Mouse (Mus musculus): ENCODE data around the gene Jaml.
A peak's percentile ranks its signal among the peaks of the same experiment; 100 is the strongest.
"Not testable (repeated sequence)": the region's sequence is repeated elsewhere in the genome, so short reads cannot be mapped to it uniquely, and the experiment has no call there.

Gene Jaml

DNA sequence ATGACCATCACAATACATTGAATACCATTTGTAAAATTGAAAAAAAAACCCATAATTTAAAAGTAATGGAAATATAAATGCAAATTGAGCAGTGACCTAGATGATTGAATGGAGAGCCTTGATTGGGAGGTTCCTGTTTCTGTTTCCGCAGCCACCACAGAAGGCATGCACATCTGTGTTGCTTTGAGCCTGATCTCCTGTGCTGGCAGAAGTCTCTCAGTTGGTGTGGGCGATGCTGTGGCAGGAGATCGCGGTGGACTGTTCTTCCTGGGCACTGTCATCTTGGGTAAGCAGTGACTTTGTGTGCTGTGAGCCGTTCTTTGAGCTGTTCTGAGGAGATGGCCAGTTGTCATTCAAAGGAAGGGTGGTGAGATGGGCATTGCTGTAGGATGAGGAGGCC, at the start of gene Jaml:
Jaml (plus strand) TSS at position 173 of the 400 bp plus-strand sequence.
- no peak for DNase-seq (ENCODE audit: extremely low spot score, low spot score)

DNA sequence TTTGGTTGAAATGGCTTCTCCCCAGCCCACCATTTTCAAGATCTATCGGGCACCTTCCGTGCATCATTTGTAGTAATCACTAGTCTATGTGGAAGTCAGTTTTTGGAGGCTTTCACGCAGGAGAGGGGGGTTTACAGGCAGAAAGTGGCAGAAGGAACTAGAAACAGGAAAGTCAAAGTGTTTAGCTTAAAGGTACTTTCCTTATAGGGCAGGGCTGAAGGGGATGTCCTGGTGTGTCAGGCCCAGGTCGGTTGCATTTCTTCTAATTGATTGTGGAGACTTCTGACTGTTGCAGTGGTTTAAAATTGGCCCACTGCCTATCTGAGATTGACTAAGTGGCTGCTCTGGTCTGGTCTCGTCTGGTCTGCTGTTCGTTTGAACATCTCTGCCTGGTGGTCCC, 48.6 kb upstream of the Jaml start:
- DNase-seq (ENCODE audit: extremely low spot score, low spot score), result no peak

DNA sequence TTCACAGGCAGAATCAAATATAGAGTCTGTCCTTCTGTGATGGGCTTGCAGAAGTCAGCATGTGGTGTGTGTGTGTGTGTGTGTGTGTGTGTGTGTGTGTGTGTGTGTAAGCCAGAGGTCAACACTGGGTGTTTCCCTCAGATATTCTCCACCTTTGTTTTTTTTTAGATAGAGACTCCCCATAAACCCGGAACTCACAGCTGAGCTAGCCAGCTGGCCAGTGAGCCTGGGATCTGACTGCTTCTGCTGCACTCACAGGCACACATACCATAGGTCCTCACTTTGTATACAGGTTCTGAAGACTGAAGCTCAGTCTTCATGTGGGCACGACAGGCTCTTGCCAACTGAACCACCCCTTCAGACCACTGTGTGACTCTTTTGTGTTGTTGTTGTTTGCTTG, 46.7 kb upstream of the Jaml start:
- DNase-seq (ENCODE audit: extremely low spot score, low spot score), result no peak

DNA sequence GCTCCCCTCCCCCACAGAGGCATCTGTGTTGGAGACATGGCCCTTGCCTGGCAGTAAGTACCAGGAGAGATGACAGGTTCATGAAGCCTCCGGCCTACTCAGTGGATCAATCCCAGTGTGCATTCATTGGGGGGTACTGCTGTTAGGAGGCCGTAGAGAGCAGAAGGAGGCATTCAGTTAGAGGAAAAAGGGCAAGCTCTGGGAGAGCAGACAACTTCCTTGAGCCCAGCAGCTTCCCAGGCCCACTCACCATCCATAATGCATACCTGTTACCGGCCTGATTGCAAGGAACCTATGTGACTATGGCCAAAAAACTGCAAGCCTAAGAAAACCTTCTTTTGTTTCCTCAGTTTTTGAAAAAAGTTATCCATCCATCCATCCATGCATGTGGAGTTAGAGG, 44.5 kb upstream of the Jaml start:
- DNase-seq (ENCODE audit: extremely low spot score, low spot score), result no peak

DNA sequence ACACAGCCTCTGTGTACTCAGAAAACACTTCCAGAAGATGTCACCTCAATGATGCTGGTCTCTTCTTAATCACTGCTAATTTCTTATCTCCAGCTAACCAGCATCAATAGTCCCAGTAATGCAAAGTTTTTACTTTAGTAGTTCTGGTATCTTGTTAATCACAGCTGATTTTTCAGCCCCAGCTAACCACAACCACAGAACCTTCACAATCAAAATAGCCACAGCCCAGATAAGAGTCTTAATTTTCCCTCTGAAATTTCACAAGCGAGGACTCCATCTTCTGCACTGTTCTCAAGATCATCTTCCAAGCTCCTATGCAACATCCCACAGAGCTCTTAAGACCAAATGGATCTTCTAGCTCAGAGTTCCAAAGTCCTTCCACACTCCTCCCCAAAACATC, 41.2 kb upstream of the Jaml start:
- DNase-seq (ENCODE audit: extremely low spot score, low spot score), result not testable (repeated sequence)

DNA sequence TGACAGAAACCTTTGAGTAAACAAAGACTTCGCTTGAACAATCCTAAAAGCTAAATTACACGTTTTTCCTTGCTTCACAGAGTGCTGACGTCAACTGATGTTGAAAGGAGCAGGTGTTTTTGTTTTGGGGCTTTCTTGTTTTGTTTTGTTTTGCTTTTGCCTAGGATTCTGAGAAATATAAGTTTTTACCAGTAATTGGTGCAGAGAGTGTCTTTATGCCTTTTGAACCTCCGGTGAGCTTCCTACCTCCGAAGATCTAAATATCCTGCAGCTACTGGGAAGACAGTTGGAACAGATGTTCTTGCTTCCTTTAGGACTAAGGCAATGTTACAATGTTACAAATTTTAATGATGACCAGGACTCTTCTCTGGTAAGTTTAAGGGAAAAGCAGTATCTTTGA, 39.5 kb upstream of the Jaml start, which contains the start of gene Mpzl2:
Mpzl2 (plus strand) TSS at position 301 of the 400 bp plus-strand sequence.
- no peak for DNase-seq (ENCODE audit: extremely low spot score, low spot score)

DNA sequence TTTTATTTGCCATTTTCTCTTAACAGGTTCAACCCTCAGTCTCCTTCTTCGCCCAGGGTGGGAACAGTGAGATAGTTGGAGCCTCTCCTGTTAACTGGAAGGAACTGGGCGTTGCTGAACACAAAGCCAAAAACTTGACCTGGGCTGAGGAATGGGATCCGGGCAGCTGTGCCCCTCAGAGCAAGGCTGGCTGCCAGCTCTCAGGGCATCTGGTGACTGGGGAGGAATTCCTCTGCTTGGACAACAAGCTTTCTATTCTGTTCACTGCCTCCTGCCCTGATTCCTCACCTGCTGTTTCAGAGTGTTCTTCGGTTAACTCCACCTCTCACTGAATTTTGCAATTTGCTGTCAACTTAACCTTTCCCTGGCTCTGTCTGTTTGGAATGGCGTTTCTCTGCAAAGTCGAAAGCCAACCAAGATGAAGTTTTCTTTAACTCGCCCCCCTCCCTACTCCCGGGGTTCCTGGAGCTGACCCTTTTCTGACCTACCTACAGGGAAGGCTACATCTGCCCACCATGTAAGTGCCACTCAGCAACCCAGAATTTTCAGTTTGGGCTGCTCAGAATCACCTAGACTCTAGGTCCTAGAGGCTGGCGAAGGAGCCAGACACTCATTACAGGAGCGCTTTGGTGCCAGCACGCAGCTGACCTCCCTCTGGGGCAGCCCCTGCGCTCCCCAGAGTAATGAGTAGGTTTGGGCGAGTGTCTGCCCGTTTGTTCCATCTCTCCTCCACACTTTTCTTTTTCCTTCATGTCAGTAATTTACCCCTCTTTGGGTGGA, 38.7 kb upstream of the Jaml start:
- peak; percentile 12 for DNase-seq (ENCODE audit: extremely low spot score, low spot score)

DNA sequence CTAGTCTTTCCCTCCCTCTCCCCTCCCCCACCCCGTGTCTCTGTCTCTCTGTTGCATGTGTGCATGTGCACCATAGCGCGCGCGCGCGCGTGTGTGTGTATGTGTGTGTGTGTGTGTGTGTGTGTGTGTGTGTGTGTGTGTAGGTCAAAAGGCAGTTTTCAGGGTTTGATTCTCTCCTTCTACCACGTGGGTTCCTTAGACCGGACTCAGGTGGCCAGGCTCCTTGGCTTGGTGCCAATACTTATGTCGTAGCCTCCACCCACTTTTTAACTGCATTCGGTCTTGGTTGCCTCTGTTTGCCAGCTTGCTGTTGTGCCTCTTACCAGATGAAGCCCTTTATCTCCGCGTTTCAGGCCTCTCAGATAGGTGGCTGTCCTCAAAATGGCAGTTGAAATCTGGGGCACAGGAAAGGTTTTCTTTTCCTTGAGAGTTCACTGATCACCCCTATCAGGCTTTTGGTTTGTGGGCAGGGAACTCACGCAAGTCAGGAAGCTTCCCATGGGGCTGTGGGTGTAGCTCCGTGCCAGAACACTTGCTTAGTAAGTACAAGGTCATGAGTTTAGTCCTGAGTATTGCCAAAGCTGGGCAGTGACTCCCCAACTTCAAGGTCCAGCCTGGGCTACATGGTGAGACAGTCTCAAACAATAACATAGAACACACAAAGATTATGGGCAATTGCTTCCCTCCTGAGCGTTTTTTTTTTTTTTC, 37.7 kb upstream of the Jaml start:
- peak; percentile 32 for DNase-seq (ENCODE audit: extremely low spot score, low spot score)

DNA sequence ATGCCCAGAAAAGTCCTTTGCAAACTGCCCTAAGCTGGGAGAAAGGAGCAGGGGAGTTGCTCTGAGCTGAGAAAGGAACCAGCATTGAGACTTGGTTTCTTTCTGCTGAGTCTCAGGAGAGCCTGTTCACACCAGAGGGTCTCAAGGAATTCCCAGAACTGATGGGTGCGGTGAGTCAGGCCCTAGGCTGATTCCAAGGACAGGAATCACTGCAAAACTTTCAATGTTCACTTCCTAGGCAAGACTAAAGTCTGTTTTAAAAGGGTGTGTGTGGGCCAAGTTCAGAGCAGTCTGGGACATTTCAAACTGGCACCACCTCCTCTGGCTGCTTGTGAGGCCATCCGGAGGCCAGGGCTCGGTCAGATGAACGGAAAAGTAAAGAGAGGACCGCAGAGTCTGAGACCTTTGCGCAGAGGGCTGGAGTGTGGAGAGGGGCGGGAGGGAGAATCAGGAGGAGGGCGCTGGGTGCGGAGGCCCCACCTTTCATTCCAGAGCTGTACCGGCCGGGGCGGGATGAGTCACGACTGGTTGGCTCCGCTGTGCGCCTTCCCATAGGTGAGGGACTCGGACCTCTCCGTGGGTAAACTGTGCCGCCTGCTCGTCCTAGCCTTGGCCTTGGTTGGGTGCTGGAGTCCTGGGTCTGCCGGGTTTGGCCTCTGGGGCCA, 36.8 kb upstream of the Jaml start:
- DNase-seq (ENCODE audit: extremely low spot score, low spot score), result no peak

DNA sequence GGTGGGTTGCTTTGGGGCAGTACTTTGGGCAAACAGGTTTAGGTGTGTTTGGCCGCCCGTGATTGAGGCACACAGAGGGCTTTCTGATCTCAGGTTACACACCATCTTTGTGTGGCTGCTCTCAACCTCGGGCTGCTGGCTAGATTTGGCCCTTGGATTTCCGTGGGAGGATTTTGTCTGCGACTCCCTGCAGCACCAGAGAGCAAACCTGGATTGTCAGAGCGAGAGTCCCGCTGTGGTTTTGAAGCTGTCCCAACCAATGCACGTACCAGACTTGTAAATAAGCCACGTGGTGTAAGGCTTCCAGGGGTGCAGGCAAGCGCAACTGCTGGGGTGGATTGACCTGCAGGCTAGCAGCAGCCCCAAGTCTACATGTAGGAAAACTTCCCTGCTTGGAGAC, 36.0 kb upstream of the Jaml start:
- DNase-seq (ENCODE audit: extremely low spot score, low spot score), result peak; percentile 37

DNA sequence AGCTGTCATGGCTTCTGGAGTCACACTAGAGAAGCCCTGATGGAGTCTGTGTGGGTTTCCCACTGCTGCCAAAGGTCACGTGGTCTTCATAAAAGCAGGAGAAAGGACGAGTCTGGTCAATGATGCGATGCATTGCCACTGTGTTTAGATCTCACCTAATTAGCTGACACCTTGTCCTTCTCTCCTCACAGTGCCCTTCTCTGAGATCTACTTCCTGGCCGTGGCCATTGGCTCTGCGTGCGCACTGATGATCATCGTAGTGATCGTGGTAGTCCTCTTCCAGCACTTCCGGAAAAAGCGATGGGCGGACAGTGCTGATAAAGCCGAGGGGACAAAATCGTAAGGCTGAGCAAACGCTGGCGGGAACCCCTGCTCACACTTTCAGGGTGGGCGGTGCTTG, 32.0 kb upstream of the Jaml start:
- no peak for DNase-seq (ENCODE audit: extremely low spot score, low spot score)

DNA sequence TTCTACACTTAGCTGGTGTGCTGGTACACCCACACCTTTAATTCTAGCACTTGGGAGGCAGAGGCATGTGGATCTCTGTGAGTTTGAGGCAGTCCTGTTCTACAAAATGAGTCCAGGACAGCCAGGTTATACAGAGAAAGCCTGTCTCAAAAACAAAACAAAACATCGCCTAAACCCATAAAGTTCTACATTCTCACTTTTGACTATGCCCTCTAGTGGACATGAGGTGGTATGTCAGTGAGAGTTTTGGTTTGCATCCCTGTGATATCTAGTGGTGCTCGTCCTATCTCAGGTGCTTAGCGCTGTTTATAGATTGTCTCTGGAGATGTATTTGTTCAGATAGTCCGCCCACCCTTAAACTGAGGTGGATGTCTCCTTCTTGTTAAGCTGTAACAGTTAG, 30.5 kb upstream of the Jaml start:
- no peak for DNase-seq (ENCODE audit: extremely low spot score, low spot score)

DNA sequence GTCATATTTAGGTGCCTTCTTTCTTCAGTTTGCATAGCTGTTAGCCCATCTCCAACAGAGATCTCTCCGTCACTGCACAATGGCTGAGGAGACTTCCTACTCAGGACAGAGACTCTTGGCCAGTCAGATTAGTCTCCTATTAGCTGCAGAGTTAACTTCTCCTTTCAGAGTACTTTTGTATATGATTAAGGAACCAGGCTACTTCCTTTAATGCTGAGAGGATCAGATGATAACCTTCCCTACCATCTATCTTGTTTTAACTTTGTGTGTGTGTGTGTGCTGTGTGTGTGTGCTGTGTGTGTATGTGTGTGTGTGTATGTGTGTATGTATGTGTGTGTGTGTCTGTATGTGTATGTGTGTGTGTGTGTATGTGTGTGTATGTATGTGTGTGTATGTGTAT, 29.3 kb upstream of the Jaml start:
- DNase-seq (ENCODE audit: extremely low spot score, low spot score), result no peak

DNA sequence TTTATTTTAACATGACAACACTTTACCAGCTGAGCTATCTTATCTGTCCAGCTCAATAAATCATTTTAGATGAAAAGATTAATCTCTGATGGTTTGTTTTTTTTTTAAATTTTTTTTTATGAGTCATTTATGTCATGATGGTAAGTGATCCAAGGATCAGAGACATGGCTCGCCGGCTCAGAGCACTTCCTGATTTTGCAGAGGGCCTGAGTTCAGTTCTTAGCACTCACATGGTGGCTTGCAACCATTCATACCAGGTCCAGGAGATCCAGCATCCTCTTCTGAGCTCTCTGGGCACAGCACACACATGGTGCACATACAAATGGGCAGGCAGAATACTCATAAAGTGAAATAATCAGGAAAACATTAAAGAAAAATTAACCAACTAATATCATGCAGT, 28.7 kb upstream of the Jaml start:
- no peak for DNase-seq (ENCODE audit: extremely low spot score, low spot score)

DNA sequence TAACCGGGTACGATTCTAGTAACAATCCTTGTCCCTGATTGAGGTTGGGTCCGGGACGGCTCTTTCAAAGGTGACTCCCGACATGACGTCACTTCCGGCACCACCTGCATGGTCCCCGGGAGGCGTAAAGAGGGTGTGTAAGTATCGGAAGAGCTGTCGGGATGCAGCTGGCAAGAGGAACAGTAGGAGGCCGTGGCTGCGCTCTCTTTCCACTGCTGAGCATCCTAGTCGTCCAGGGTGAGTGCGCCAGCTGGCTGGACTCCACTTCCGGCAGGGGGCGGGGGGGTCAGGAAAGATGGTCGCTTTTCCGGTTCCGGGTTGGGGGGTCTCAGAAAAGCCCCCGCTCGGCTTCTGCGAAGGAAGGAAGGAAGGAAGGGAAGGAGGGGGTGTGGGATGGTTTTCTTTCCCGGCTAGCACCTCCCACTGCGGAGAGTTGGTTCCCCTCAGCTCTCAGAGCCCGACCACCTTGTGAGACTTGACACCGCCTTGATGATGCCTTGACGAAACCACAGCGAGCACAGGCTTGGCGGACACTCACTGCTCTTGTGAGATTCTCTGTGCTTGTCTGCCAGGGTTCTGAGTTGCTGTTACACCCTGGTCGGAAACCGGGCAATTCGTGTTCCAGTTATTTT, 23.8 kb upstream of the Jaml start, which contains the start of gene Mpzl3:
Mpzl3 (plus strand) TSS at position 105 of the 632 bp plus-strand sequence.
- DNase-seq (ENCODE audit: extremely low spot score, low spot score), result peak; percentile 91

DNA sequence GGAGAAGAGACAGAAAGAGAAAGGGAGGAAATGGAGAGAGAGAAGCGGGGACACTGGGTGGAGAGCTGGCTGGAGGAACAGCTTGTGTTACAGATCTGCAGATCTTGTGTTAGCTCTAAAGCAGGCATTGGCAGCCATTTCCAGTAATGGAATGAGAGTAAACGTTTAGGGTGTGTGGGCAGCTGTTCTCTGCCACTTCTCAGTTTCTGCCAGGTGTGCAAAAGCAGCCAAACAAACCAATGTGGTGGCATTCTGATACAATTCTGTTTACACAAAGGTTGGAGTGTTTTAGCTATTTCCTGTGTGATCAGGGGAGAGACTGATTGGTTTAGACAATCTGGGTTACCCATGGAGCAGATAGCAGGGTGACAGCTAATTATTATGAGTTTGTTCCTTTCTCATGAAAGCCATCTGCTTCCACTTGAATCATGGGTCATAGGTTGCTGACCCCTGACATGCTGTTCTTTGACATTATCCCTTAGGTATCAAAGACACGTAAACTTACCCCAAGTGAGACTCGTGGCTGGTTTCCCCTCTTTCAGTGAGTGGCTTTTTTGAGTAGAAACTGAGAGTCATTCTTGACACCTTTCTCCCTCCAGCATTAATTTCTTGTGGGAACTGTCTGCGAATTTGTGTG, 20.6 kb upstream of the Jaml start:
- no peak for DNase-seq (ENCODE audit: extremely low spot score, low spot score)

DNA sequence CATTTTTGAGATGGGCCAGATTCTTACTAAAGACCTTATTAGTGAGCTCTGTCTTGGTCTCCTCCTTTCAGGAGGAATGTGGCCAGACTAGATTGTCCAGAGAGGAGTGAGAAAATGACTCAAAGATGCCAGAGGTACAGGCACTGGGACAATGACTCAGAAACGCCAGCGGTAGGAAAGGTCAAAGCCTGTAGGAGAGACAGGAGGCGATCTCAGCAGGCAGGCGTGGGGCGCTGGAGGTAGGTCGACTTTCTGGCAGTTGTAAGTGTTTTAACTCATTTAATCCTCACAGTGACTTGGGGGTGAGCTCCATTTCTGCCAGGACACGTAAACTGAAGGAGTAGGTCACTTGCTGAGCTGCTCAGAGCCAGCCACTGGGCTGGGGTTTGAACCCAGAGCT, 18.8 kb upstream of the Jaml start:
- no peak for DNase-seq (ENCODE audit: extremely low spot score, low spot score)

DNA sequence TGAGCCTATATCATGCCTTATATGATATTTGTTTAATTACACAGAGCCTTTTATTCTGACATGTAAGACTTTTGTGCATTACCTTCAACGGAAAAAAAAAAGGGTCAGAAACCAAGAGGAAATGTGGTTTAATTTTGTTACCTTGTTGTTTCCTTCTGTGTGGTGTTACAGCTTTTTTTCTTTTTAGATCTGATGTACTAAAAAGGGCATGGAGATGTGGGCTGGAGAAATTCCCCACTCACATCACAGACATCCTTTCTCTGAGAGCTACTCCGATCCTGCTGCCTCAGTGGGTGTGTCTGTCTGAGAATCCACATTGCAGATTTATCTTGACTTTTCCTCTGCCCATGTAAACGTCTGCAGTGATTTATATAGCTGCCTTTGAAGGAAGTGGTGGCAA, 16.3 kb upstream of the Jaml start:
- DNase-seq (ENCODE audit: extremely low spot score, low spot score), result no peak

DNA sequence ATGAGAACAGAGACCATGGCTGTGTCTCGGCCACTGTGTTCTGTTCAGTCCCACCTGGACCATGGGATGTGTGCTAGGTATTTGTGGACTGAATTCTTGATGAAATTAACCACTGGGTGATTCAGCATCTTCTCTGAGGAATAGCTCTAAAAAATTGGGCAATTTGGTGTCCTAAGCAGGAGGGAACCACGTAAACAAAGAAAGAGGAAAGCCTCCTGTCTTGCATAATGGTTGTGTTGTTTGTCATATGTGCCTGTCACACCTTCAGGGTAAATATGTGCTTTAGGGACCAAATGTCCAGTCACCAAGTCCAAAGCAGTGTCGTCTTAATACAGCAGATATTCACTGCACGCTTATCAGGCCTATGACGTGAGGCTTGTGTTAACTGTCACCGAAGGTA, 14.6 kb upstream of the Jaml start:
- DNase-seq (ENCODE audit: extremely low spot score, low spot score), result no peak

DNA sequence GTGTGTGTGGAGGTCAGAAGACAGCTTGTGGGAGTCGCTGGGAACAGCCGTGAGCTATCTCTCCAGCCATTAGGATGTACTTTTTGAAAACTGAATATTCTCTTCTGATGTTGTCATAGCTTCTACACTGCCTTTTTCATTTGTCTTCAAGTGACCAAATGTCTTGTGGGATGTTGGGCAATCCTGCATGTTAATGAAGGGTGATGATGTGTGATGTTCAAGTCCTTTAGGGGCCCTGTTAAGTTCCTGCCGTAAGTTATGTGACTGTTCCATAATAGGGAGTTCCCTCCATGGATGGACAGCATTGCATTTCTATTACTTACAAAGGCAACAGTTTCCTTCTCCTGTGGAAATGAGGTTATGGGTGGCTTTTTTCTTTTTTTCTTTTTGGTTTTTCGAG, 12.2 kb upstream of the Jaml start:
- no peak for DNase-seq (ENCODE audit: extremely low spot score, low spot score)

DNA sequence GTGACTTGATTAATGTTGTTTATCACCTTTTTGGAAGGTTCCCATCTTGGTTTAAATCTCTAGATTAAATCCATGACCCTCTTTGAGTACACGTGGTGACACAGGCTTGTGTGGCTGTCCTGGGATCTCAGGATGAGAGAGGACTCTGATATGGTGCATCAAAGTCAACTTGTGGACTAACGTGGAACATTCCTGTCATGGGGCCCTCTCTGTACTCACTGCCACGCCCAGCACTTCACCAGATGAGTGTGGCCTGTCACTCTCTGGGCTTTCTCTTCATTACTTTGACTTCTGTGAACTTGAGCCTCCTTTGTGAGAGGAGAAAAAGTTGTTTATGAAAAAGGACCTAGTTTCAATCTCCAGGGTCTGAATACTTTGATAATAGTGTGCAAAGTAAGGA, 7.2 kb upstream of the Jaml start:
- DNase-seq (ENCODE audit: extremely low spot score, low spot score), result no peak
